Mouse (Mus musculus): Measurements from ENCODE around the gene Zcchc13. TPM values are rescaled to one million over a fixed set of nuclear protein-coding genes. Genes with fewer than 3 reads are reported as not detected.

Zcchc13 gene
- polyA plus RNA-seq, 1 experiment from 2014 or later, result not detected

GRCm38 (mm10) chrX:103616536-103617404 lies 13.6 kb upstream of the Zcchc13 start:
- Histone ChIP-seq H3K36me3 (peaks cover 13% of the 10 kb centered on the region), H3K4me3 (peak overlapping the region; percentile 53), H3K9me3 (replicated peaks) (no peaks in the 10 kb centered on the region), H3K27ac (ENCODE audit: poor library complexity, severe bottlenecking) (peak overlapping the region; percentile 87), H3K4me1 (replicated peaks) (no peaks in the 10 kb centered on the region), H3K9ac (peak overlapping the region; percentile 69), H3K27me3 (replicated peaks) (no peaks in the 10 kb centered on the region), H3K4me2 (peak overlapping the region; percentile 70)
- WGBS, result 1% methylated on average over 26 of the region's 50 CpGs
- peak; percentile 94 for ATAC-seq (ENCODE audit: insufficient number of reproducible peaks, low FRiP score)

- Histone ChIP-seq H3K36me3 (peaks cover 13% of the 10 kb centered on the region), H3K9me3 (replicated peaks) (no peaks in the 10 kb centered on the region), H3K27ac (ENCODE audit: poor library complexity, severe bottlenecking) (peak overlapping the region; percentile 87), H3K27me3 (replicated peaks) (no peaks in the 10 kb centered on the region), H3K4me2 (peak overlapping the region; percentile 70), H3K4me1 (replicated peaks) (no peaks in the 10 kb centered on the region), H3K4me3 (peak overlapping the region; percentile 53), H3K9ac (peak overlapping the region; percentile 69; the same call in 1 of the 2 replicates)
- ATAC-seq (ENCODE audit: insufficient number of reproducible peaks, low FRiP score), result no peak
- 28% methylated on average over 8 of the region's 8 CpGs for WGBS
Observed at GRCm38 (mm10) chrX:103617405-103618095, 12.8 kb upstream of the Zcchc13 start.

GRCm38 (mm10) chrX:103621799-103622198 lies 8.6 kb upstream of the Zcchc13 start:
- no peaks in the 10 kb centered on the region for H3K36me3 ChIP-seq
- WGBS, result 6% methylated on average over 8 of the region's 8 CpGs
- H3K27me3 ChIP-seq (replicated peaks), result no peaks in the 10 kb centered on the region
- peak overlapping the region; percentile 67 for H3K4me2 ChIP-seq
- peak overlapping the region; percentile 75 for H3K9ac ChIP-seq
- 0 out of 2 replicates have a peak, but pooled peaks cover 3% of the 10 kb centered on the region for H3K4me1 ChIP-seq (replicated peaks)
- H3K4me3 ChIP-seq, result peak overlapping the region; percentile 47
- peak overlapping the region; percentile 73 for H3K27ac ChIP-seq (ENCODE audit: poor library complexity, severe bottlenecking)
- peak; percentile 26 for ATAC-seq (ENCODE audit: insufficient number of reproducible peaks, low FRiP score)
- H3K9me3 ChIP-seq (replicated peaks), result no peaks in the 10 kb centered on the region

DNA sequence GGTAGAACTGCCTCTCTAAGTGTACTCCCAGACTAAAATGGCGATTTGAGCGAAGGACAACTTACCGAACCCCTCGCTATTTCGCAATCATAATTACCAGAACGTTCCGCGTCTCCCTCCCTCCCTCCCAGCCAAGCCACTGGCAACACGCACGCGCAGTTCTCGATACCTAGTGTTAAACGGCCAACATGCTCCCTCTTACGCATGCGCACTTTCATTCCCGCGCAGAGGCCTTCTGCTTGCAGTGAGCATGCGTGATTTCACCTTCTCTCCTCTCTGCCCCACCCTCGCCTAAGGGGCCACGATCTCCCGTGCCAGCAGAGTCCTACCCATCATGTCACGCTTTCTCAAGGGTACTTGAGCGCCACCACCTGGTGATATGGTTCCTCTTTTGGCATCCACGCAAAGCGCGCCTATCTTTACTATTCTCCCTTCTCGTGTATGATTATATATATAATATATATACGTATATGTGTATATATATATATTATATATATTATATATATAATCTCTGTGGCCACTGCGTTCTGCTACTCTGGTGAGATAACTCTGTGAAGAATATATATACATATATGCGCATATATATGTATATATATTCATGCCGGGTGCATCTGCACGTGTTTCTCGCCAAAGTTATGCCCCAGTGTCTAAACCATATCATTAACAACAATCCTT lies 8.0 kb upstream of the Zcchc13 start:
- WGBS, result 1% methylated on average over 33 of the region's 33 CpGs
- Histone ChIP-seq H3K9ac (peak overlapping the region; percentile 75), H3K36me3 (no peaks in the 10 kb centered on the region), H3K27me3 (replicated peaks) (no peaks in the 10 kb centered on the region), H3K4me1 (replicated peaks) (0 out of 2 replicates have a peak, but pooled peaks cover 3% of the 10 kb centered on the region), H3K9me3 (replicated peaks) (no peaks in the 10 kb centered on the region), H3K4me3 (peak overlapping the region; percentile 61), H3K27ac (ENCODE audit: poor library complexity, severe bottlenecking) (peak overlapping the region; percentile 73), H3K4me2 (peak overlapping the region; percentile 67)
- ATAC-seq (ENCODE audit: insufficient number of reproducible peaks, low FRiP score), result peak; percentile 97

GRCm38 (mm10) chrX:103622935-103623280 lies 7.5 kb upstream of the Zcchc13 start:
- H3K9ac ChIP-seq, result no peak overlapping the region
- H3K4me2 ChIP-seq, result peak overlapping the region; percentile 67
- H3K27ac ChIP-seq (ENCODE audit: poor library complexity, severe bottlenecking), result no peak overlapping the region
- 3% methylated on average over 13 of the region's 13 CpGs for WGBS
- no peak for ATAC-seq (ENCODE audit: insufficient number of reproducible peaks, low FRiP score)
- no peaks in the 10 kb centered on the region for H3K9me3 ChIP-seq (replicated peaks)
- H3K36me3 ChIP-seq, result no peaks in the 10 kb centered on the region
- peak overlapping the region; percentile 61 for H3K4me3 ChIP-seq
- H3K27me3 ChIP-seq (replicated peaks), result no peaks in the 10 kb centered on the region
- 0 out of 2 replicates have a peak, but pooled peaks cover 3% of the 10 kb centered on the region for H3K4me1 ChIP-seq (replicated peaks)

GRCm38 (mm10) chrX:103623411-103623845 lies 7.0 kb upstream of the Zcchc13 start:
- H3K4me1 ChIP-seq (replicated peaks), result 0 out of 2 replicates have a peak, but pooled peaks cover 3% of the 10 kb centered on the region
- no peaks in the 10 kb centered on the region for H3K36me3 ChIP-seq
- ATAC-seq (ENCODE audit: insufficient number of reproducible peaks, low FRiP score), result no peak
- H3K9ac ChIP-seq, result peak overlapping the region; percentile 71
- H3K4me2 ChIP-seq, result peak overlapping the region; percentile 67
- H3K9me3 ChIP-seq (replicated peaks), result no peaks in the 10 kb centered on the region
- H3K27ac ChIP-seq (ENCODE audit: poor library complexity, severe bottlenecking), result no peak overlapping the region
- peak overlapping the region; percentile 61 for H3K4me3 ChIP-seq
- H3K27me3 ChIP-seq (replicated peaks), result no peaks in the 10 kb centered on the region
- 0% methylated on average over 16 of the region's 28 CpGs for WGBS

DNA sequence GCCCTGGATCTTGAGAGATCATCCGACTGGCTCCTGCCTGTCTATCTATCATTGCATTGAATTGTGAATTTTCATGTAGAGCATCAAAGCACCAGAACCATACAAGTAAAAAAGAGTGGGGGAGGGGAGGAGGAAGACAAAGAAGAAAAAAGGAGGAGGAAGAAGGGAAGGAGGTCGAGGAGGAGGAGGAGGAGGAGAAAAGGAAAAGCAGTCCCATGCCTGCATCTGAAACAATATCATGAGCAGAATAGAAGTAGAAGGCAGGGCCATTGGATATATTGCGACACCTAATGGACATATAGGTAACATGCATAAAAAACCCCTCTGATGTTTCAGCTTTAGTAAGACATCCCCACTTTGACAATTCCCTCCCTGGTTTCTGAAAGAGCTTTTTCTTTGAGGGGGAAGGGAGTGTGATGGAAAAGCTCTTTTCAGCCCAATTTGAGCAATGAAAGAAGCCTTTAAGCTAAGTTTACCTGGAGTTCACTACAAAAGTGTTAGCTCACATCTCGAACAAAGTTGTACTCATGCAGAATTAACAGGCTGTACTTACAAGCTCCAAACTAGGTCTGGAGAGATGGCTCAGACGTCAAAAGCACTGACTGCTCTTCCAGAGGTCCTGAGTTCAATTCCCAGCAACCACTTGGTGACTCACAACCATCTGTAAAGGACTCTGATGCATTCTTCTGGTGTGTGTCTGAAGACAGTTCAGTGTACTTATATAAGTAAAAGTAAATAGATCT lies 5.8 kb upstream of the Zcchc13 start:
- no peak for ATAC-seq (ENCODE audit: insufficient number of reproducible peaks, low FRiP score)
- no peaks in the 10 kb centered on the region for H3K9me3 ChIP-seq (replicated peaks)

GRCm38 (mm10) chrX:103628890-103629289 lies 1.5 kb upstream of the Zcchc13 start:
- Histone ChIP-seq H3K9ac (no peak overlapping the region), H3K4me2 (no peak overlapping the region)

More for the DNA sequence above, 5.8 kb upstream of the Zcchc13 start:
- Histone ChIP-seq H3K9ac (no peak overlapping the region), H3K4me1 (replicated peaks) (0 out of 2 replicates have a peak, but pooled peaks cover 3% of the 10 kb centered on the region), H3K27me3 (replicated peaks) (no peaks in the 10 kb centered on the region), H3K4me3 (no peak overlapping the region), H3K36me3 (no peaks in the 10 kb centered on the region), H3K4me2 (no peak overlapping the region), H3K27ac (ENCODE audit: poor library complexity, severe bottlenecking) (no peak overlapping the region)
- WGBS, result 27% methylated on average over 5 of the region's 5 CpGs

DNA sequence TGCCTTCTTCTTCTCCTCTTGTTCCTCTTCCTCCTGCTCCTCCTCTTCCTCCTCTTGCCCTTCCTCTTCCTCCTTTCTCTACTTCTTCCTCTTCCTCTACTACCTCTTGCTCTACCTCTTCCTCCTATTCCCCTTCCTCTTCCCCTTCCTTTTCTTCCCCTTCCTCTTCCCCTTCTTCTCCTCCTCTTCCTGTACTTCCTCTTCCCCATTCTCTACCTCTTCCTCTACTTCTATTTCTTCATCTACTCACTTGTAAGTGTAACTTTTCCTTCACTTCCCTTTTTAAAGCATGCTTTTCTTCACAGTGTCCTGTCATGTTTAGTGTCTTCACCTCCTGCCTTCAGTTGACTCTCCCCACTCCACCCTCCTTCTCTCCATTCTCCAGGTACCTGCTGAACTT lies 3.5 kb downstream of the Zcchc13 start:
- Histone ChIP-seq H3K9me3 (replicated peaks) (no peaks in the 10 kb centered on the region), H3K27ac (ENCODE audit: poor library complexity, severe bottlenecking) (no peak overlapping the region), H3K4me3 (no peak overlapping the region), H3K4me1 (replicated peaks) (no peaks in the 10 kb centered on the region), H3K4me2 (no peak overlapping the region), H3K36me3 (no peaks in the 10 kb centered on the region), H3K9ac (no peak overlapping the region), H3K27me3 (replicated peaks) (peaks cover 36% of the 10 kb centered on the region)
- ATAC-seq (ENCODE audit: insufficient number of reproducible peaks, low FRiP score), result no peak

More at GRCm38 (mm10) chrX:103628890-103629289, 1.5 kb upstream of the Zcchc13 start:
- no peaks in the 10 kb centered on the region for H3K9me3 ChIP-seq (replicated peaks)
- H3K4me1 ChIP-seq (replicated peaks), result 0 out of 2 replicates have a peak, but pooled peaks cover under 1% of the 10 kb centered on the region
- WGBS, result 62% methylated on average over 1 of the region's 1 CpGs
- H3K36me3 ChIP-seq, result no peaks in the 10 kb centered on the region
- H3K27ac ChIP-seq (ENCODE audit: poor library complexity, severe bottlenecking), result no peak overlapping the region
- 0 out of 2 replicates have a peak, but pooled peaks cover 9% of the 10 kb centered on the region for H3K27me3 ChIP-seq (replicated peaks)
- no peak for ATAC-seq (ENCODE audit: insufficient number of reproducible peaks, low FRiP score)
- no peak overlapping the region for H3K4me3 ChIP-seq

DNA sequence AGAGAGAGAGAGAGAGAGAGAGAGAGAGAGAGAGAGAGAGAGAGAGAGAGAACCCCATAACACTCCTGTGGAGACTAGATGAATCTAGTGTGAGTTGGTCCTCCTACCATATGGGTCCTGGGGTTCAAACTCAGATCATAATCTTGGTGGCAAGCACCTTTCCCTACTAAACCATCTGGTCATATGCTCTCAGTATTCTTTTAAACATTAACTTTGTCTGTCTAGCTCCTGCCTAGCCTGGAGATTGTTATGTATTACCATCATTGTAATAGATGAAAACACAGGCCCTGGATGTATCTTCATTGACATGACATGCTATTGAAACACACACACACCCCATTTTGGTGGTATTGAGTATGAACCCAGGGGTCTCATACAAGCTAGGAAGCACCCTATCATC lies 5.6 kb downstream of the Zcchc13 start:
- Histone ChIP-seq H3K9me3 (replicated peaks) (no peaks in the 10 kb centered on the region), H3K27me3 (replicated peaks) (peaks cover 30% of the 10 kb centered on the region), H3K27ac (ENCODE audit: poor library complexity, severe bottlenecking) (no peak overlapping the region), H3K4me2 (no peak overlapping the region), H3K4me1 (replicated peaks) (no peaks in the 10 kb centered on the region), H3K9ac (no peak overlapping the region), H3K36me3 (no peaks in the 10 kb centered on the region), H3K4me3 (no peak overlapping the region)
- no peak for ATAC-seq (ENCODE audit: insufficient number of reproducible peaks, low FRiP score)
